Mouse (Mus musculus) heart, adult 9 months (tissue): ENCODE measurements at regions not wholly inside any gene's neighbourhood (a gene's known extent, or its start where the extent isn't known, plus 50 kb on each side); places are given as distances from the start of the nearest gene placed in this dataset.
A peak's percentile ranks its signal among the peaks of the same experiment; 100 is the strongest.

ENCODE experiments used
- DNase-seq, 2 experiments: peaks; one replicate each; pipeline ENCODE4 v3.0.0; 2022; ENCODE audit warnings: low spot score in 2 of 2

DNA sequence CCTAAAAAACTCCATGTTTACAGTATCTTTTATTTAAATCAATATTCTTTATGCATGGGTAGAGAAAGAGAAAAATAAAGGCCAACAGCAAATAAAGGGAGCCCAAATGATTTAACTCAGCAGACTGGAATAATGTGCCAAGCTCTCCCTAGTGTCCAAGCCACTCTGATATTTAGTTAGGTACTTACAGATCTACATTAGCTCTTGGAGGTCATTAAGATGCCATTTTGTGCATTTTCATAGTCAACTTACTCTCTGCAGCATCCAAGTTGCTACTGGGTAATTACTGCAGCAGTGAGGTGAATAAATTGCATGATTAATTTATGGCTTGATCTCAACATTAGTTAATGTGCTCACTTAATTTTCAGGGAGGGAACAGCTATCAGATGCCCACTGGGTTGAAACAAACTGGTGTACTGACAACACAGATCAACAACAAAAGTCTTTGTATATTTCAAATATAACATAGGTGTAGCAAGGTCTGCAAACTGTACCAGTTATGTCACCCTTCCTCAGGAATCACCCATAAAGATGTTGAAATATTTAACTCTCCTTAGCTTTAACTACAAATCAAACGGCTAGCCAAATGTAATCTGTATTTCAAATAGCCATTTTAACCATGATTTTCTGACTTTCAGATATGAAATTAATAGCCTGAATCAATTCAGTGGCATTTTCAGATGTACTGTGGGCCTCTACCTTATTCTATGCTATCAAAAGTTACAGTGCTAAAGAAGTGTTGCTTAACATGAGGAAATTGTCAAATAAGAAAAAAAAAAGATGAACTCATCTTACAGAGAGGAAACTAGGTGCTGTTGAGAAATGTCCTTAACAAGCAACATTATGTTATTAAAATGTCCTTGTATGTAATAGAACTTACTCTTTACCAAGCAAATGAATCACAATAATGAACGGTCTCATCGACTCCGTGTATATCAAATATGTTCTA, 163.8 kb upstream of the Hapln1 start:
- DNase-seq, result no peak

GRCm38 (mm10) chr13:89378365-89378764, 161.2 kb upstream of the Hapln1 start:
- DNase-seq, result no peak

DNA sequence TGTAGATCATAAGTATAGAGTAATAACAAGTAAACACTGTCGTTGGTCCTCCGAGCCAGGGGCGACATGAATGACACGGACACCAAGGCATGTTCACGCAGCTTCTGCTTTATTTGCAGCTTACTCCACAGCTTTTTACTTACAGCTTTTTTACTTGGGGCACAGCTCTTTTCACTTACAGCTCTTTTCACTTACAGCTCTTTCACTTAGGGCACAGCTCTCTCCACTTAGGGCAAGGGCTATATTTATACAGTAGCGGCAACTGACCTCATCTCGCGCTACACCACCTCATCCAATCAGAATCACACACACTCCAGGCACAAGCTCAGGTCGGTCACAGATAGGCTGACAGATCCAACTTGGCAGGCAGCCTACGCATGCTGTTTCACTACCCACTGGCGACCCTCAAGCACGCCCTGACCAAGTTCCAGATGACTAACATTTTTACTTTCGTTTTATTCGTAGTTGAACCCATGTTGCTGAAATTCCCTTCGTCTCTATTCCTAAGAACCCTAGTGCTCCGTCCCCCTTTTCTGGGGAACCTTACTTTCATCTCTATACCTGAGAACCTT, 155.9 kb upstream of the Hapln1 start:
- DNase-seq, result peak in 1 of 2 experiments; percentile 3

DNA sequence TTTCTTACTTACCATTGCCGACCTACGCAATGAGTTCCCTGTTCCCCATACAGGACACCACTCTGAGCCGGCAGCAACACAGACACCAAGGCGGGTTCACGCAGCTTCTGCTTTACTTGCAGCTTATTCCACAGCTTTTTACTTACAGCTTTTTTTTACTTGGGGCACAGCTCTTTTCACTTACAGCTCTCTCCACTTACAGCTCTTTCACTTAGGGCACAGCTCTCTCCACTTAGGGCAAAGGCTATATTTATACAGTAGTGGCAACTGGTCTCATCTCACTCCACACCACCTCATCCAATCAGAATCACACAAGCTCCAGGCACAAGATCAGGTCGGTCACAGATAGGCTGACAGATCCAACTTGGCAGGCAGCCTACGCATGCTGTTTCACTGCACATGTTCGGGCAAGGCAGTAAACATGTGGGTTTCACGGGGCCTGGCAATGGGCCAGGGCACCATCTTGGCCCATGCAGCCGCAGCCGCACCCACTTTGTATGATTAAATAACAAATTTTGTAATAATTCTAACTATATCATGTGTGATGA, 154.9 kb upstream of the Hapln1 start:
- DNase-seq, result peak in 1 of 2 experiments; percentile 10

DNA sequence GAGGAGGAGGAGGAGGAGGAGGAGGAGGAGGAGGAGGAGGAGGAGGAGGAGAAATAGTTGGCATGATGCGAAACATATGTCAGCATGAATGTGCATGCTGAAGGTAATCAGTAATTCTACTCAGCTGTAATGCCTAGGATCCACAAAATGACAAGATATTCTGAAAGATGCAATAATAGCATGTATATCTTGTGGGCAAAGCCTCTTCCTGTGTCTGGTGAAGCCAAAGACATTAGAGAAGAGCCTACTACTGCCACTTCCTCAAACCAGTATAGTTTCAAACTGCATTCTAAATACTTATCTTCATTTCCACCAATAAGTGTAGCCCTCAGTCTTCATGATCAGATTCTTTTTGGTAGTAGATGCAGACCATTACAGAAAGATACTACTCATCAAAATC, 152.2 kb upstream of the Hapln1 start:
- no peak for DNase-seq

GRCm38 (mm10) chr13:89389149-89389548, 150.4 kb upstream of the Hapln1 start:
- no peak for DNase-seq

GRCm38 (mm10) chr13:89394717-89395344, 144.8 kb upstream of the Hapln1 start:
- DNase-seq, result no peak

DNA sequence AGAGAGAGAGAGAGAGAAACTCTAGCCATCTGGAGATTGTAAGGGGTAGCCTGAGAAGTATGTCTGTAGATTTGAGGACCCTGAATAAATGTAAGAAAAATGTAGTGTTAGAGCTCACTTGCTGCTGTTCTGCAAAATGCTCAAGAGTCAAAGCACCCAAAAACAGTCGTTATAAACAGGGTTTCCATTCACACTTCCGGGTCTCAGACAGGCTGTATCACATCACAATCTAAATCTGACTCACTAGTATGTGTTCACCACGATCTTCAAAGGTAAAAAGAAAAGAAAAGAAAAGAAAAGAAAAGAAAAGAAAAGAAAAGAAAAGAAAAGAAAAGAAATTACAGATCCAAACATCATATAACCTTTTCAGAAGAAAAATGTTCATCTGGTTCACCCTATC, 143.7 kb upstream of the Hapln1 start:
- DNase-seq, result no peak

DNA sequence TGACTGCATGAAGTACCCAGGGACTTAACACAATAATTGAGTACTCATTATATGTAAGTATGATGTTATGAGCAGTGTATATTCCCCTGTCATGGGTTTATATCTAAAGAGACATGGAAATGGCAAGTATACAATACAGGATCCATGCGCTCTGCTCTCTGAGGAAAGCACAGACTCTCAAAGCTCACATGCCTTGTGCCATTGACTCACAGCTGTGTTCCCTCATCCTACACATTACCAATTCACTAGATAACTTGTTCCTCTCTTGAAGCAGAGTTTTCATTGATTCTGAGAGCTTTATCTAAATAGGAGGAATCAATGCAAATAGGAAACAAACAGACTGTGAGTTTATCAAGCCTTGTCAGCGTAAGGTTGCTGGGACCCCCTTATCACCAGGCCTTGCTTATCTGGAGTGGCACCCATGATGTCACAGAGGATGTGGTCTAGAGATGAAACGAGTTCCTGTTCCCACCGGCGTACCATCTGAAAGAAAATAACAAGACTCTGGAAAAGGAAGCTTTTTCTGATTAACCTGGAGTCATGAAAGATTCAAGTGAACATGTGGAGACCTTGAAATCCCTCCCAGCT, 138.4 kb upstream of the Hapln1 start:
- DNase-seq, result no peak

- DNase-seq, result no peak
Measured at GRCm38 (mm10) chr13:89410504-89410903, 129.1 kb upstream of the Hapln1 start.

GRCm38 (mm10) chr13:89412768-89413487, 126.7 kb upstream of the Hapln1 start:
- DNase-seq, result no peak

GRCm38 (mm10) chr13:89418804-89419203, 120.8 kb upstream of the Hapln1 start:
- DNase-seq, result no peak

- no peak for DNase-seq
Measured at GRCm38 (mm10) chr13:89421833-89422232, 117.8 kb upstream of the Hapln1 start.

GRCm38 (mm10) chr13:89423491-89423890, 116.1 kb upstream of the Hapln1 start:
- no peak for DNase-seq

DNA sequence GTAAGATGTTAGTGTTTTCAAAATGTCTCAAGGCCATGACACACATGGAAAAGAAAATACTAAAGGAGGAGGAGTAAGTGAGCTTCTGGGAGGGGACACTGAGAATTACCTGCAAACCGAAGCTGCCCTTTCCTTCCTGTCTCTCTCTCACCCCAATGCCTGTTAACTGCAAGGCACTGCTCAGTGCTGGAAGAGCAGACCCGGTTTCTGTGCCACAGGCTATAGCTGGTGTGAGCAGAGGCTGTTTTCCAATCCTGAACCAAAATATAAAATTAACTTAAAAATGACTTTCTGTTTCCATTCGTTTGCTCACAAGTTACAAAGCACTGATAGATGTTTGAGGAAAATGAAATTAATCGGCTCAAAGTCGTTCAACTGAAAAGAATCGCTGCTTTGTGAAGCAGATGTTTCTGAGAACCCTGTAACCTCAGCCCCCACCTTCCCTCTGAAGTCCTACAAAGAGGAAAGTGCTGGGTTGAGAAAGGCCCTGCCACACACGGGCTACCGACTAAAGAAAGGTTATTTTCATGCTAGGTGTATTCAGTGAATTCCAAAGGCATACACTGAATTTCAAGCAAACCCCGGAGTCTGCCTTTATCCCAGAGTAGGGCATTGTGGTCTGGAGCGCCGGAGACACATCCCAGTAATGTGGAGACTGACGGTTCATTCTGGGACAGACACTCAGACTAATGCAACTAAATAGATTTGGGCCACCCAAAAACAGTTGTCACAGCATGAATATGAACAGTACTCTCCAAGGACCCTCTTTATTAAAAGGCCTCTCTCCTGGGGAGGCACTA, 111.1 kb upstream of the Hapln1 start:
- no peak for DNase-seq

GRCm38 (mm10) chr13:89444847-89445246, 94.7 kb upstream of the Hapln1 start:
- no peak for DNase-seq

- DNase-seq, result no peak
Measured at GRCm38 (mm10) chr13:89453819-89454218, 85.8 kb upstream of the Hapln1 start.

DNA sequence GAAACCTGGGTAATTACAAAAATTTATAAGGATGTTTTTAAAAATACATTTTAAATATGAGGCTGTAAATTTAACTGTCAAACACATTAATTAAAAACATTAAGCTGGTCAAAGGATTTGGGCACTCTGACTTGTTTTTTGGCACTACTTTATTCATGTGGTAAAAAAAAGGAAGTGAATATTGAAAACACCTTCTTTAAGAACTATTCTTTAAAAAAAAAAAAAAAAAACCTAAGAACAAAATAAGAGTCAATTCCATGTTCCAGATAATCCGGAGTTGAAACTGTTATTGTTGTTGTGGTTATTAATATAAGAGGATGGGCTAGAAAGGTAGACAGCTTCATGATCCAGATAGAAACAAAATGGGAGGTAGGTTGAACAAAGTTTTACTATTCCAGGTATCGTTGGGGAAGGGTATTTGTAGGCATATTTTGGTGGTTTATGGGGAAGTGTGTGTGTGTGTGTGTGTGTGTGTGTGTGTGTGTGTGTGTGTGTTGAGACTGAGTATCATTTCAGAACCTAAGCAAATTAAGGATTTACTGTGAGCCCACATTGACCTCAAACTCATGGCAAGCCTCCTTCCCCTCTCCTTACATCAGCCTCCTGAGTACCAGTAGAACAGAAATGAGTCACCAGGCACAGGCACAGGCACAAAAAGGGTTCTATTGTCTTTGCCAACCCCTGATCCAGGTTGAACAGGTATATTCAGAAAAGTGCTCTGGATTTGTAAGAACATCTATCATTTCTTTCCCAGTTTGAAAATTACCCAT, 85.2 kb upstream of the Hapln1 start:
- DNase-seq, result no peak

GRCm38 (mm10) chr13:89463746-89464145, 75.8 kb upstream of the Hapln1 start:
- DNase-seq, result no peak
